Mouse (Mus musculus) liver, embryonic 16.5 days (tissue): ENCODE results near the gene Zbtb11. TPM values are rescaled to one million over a fixed set of nuclear protein-coding genes. Genes with fewer than 3 reads are reported as not detected.

Source experiments
- ATAC-seq: fragments of 200-750 bp; cut with Nextera tagmentation; 2 replicates; pipeline ENCODE4 v1.8.0; 2017; ENCODE audit warnings: low read depth, mild to moderate bottlenecking, moderate number of reproducible peaks, moderate library complexity
- H3K27ac ChIP-seq: fragments of 300-500 bp; sonication (generic); 2 replicates; pipeline ENCODE4 v1.5.1; 2014; ENCODE audit warnings: mild to moderate bottlenecking, low read length
- H3K27me3 ChIP-seq: fragments of 300-500 bp; sonication (generic); 2 replicates; pipeline ENCODE4 v1.6.1; 2014; ENCODE audit warnings: low read depth, low read length, mixed read lengths; ENCODE audit not compliant: control insufficient read depth, insufficient read depth
- H3K36me3 ChIP-seq: fragments of 300-500 bp; sonication (generic); 2 replicates; pipeline ENCODE4 v1.6.1; 2014; ENCODE audit warnings: mild to moderate bottlenecking; ENCODE audit not compliant: control insufficient read depth, insufficient read depth
- H3K4me1 ChIP-seq: fragments of 300-500 bp; sonication (generic); 2 replicates; pipeline ENCODE4 v1.6.1; 2014; ENCODE audit warnings: low read depth, low read length, mixed read lengths; ENCODE audit not compliant: control insufficient read depth
- H3K4me2 ChIP-seq: fragments of 300-500 bp; sonication (generic); 2 replicates; pipeline ENCODE4 v1.6.1; 2014; ENCODE audit warnings: low read depth, low read length, mixed read lengths
- H3K4me3 ChIP-seq: fragments of 300-500 bp; sonication (generic); 2 replicates; pipeline ENCODE4 v1.5.1; 2014; ENCODE audit warnings: low read depth, mild to moderate bottlenecking, low read length
- H3K9ac ChIP-seq: fragments of 300-500 bp; sonication (generic); 2 replicates; pipeline ENCODE4 v1.6.1; 2014; ENCODE audit warnings: low read depth, low read length
- H3K9me3 ChIP-seq: fragments of 300-500 bp; sonication (generic); replicated peaks from 2 replicates; pipeline ENCODE4 v1.6.1; 2016; ENCODE audit warnings: low read length; ENCODE audit not compliant: control insufficient read depth
- WGBS: fragments of 180-500 bp; shearing (Covaris S2); extraction: QIAGEN DNeasy Blood & Tissue Kit; methylation state at CpG from one replicate; pipeline ENCODE4 v1.1.7; 2014; ENCODE audit not compliant: insufficient replicate concordance; 5-methylcytosine and 5-hydroxymethylcytosine counted together
- polyA plus RNA-seq: library from polyadenylated mRNA; unstranded; fragments of >200 nt; fragmentation: Nextera tagmentation; extraction: Ambion mirVana; gene quantifications from 2 replicates; pipeline ENCODE4 v1.2.1, GENCODE M21; 2015

Gene Zbtb11
- 7.9 and 8.3 TPM in 2 replicates for polyA plus RNA-seq

DNA sequence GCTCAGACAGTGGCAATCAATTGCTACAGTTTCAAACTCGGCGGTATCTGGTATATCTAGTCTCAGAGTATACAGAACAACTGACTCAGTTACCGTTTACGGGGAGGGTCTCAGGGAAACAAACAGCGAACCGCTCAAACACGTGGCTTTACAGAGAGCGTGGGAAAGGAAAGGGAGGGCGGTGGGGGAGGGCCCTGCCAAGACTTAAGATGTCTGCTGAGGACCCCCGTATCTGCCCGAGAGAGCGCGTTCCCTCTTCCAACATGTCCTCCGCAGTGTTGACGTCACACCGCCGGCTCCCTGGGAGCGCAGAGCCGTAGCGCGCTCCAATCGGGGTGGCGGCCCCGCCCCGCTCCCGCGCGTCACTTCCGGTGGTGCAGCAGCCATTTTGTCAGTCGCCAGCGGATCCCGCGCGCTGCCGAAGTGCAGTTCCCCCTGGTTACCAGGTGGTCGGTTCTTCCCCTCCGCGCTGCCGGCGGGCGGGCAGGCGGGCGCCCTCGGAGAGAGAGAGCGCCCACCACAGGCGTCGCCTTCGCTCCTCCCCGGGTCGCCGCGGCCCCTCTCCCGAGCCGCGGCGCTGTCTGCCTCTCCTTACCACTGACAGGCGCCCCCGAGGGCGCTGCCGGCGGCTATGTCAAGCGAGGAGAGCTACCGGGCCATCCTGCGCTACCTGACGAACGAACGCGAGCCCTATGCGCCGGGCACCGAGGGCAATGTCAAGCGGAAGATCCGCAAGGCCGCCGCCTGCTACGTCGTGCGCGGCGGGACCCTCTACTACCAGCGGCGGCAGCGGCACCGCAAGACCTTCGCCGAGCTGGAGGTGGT lies at the start of gene Zbtb11:
Zbtb11 (plus strand) TSS at position 453 of the 825 bp plus-strand sequence.
- peak; percentile 91 for ATAC-seq
- peaks cover 32% of the 10 kb centered on the region for H3K36me3 ChIP-seq

GRCm38 (mm10) chr16:55924010-55924409 lies 49.7 kb upstream of the Zbtb11 start:
- peak; percentile 76 for ATAC-seq
- whole genome bisulfite sequencing = 35% methylated on average over 4 of the region's 4 CpGs
- no peaks in the 10 kb centered on the region for H3K27me3 ChIP-seq

More for the DNA sequence above, at the start of gene Zbtb11:
- Histone ChIP-seq H3K27me3 (no peaks in the 10 kb centered on the region), H3K27ac (peak within 1 kb of the TSS; percentile 94), H3K9me3 (no peaks in the 10 kb centered on the region), H3K4me2 (peak within 1 kb of the TSS; percentile 92), H3K4me1 (peaks cover 25% of the 10 kb centered on the region), H3K4me3 (peak within 1 kb of the TSS; percentile 99), H3K9ac (peak within 1 kb of the TSS; percentile 98)
- WGBS = under 1% methylated on average over 78 of the region's 86 CpGs

DNA sequence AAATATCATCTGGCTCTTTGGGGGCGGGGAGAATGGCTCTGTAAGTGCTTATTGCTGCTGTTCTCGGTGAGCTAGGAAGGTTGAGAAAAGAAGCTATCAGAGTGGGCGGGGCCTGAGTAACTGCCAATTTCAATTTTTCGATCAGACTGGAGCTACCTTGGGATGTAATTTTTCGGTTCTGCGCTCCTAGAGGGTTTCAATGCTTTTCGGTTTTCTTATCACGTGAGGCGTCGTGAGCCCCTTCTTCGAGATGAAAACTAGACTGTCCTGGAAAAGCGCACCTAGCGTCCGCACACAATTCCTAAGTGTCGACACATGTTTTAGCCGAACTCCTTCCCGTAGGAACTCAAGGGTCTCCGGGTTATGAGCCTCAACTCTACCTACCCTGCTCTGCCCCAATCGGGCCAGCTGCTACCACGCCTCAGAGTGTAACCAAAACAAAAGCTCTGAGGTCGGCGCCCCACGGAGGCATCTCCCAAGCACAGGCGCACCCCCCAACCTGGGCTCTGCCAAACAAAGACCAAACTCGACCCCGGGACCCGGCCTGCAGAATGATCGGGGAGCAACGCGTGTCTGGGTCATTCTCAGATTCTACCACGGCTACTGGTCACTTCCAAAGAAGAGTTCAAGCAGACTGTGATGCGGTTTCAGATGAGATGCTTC lies 39.9 kb upstream of the Zbtb11 start:
- Histone ChIP-seq H3K9ac (peak overlapping the region; percentile 69), H3K4me3 (peak overlapping the region; percentile 75), H3K4me1 (peaks cover 3% of the 10 kb centered on the region; the same call in 1 of the 2 replicates), H3K36me3 (no peaks in the 10 kb centered on the region), H3K27ac (peak overlapping the region; percentile 32), H3K27me3 (no peaks in the 10 kb centered on the region), H3K4me2 (peak overlapping the region; percentile 70), H3K9me3 (no peaks in the 10 kb centered on the region)
- peak; percentile 12; the same call in 1 of the 2 replicates for ATAC-seq
- WGBS = under 1% methylated on average over 32 of the region's 32 CpGs

More at GRCm38 (mm10) chr16:55924010-55924409, 49.7 kb upstream of the Zbtb11 start:
- no peaks in the 10 kb centered on the region for H3K36me3 ChIP-seq
- no peak overlapping the region for H3K27ac ChIP-seq
- H3K4me2 ChIP-seq = no peak overlapping the region
- H3K4me3 ChIP-seq = no peak overlapping the region
- H3K9ac ChIP-seq = no peak overlapping the region
- H3K4me1 ChIP-seq = peaks cover 6% of the 10 kb centered on the region
- no peaks in the 10 kb centered on the region for H3K9me3 ChIP-seq

DNA sequence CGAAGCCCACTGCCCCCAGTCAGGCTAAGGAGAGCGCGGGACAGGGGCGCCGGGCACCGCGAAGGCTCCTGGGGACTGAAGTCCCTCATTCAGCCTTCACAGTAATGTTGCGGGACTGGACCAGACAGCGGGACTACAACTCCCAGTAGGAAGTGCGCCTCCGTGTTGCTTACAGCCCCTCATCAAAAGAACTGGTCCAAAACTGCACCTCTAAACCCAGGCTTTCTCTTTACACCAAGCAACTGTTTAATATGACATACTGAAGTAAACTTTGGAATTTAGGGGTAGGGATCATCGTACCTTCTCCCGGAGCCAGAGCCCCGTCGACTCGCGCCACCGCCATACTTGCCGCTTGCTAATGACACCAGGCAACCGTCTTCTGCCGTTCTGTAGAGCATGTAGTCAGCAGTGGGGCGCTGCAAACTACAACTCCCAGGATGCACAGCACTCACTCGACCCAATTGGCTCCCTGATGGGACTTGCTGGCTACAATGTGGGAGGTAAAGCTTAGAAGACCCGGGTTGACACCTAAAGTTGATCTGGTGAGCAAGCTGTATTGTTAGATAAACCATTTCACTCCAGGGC lies 39.1 kb upstream of the Zbtb11 start, which contains the start of gene Cep97:
Cep97 (minus strand) TSS at position 403 of the 585 bp plus-strand sequence.
- H3K27ac ChIP-seq = peak within 1 kb of the TSS; percentile 32
- H3K4me2 ChIP-seq = peak within 1 kb of the TSS; percentile 70
- H3K4me1 ChIP-seq = peaks cover 3% of the 10 kb centered on the region; the same call in 1 of the 2 replicates
- no peaks in the 10 kb centered on the region for H3K9me3 ChIP-seq
- H3K36me3 ChIP-seq = no peaks in the 10 kb centered on the region
- H3K27me3 ChIP-seq = no peaks in the 10 kb centered on the region
- peak within 1 kb of the TSS; percentile 75 for H3K4me3 ChIP-seq
- WGBS = under 1% methylated on average over 24 of the region's 24 CpGs
- H3K9ac ChIP-seq = peak within 1 kb of the TSS; percentile 69
- peak; percentile 98 for ATAC-seq

DNA sequence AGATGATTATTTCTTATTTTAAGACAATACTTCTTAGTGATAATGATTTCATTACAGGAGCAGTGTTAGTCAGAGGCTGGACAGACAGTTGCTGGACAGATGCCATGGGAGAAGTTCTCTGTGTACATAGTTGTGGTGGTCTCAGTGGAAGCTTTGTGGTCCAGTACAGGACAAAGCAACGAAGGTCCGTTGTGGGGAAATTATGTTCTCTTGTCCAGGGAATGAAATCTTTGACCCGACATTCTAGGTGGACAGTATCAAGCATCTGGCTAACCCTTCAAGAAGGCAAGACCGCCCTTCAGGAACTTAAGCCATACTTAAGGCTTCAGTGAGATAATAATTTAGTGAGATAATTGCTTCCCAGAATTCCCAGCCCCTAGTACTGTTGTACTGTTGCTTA lies 34.9 kb upstream of the Zbtb11 start:
- WGBS = 62% methylated on average over 4 of the region's 4 CpGs
- H3K9ac ChIP-seq = no peak overlapping the region
- no peaks in the 10 kb centered on the region for H3K27me3 ChIP-seq
- H3K4me2 ChIP-seq = no peak overlapping the region
- no peaks in the 10 kb centered on the region for H3K9me3 ChIP-seq
- ATAC-seq = no peak
- H3K36me3 ChIP-seq = no peaks in the 10 kb centered on the region
- H3K4me3 ChIP-seq = no peak overlapping the region
- no peaks in the 10 kb centered on the region; the same call in 1 of the 2 replicates for H3K4me1 ChIP-seq
- no peak overlapping the region for H3K27ac ChIP-seq

- Histone ChIP-seq H3K36me3 (no peaks in the 10 kb centered on the region), H3K4me1 (no peaks in the 10 kb centered on the region; the same call in 1 of the 2 replicates)
- 62% methylated on average over 6 of the region's 6 CpGs for WGBS
Observed at GRCm38 (mm10) chr16:55939703-55940102, 34.0 kb upstream of the Zbtb11 start.

GRCm38 (mm10) chr16:55940781-55941180 lies 32.9 kb upstream of the Zbtb11 start:
- Histone ChIP-seq H3K9me3 (no peaks in the 10 kb centered on the region), H3K27me3 (no peaks in the 10 kb centered on the region), H3K27ac (no peak overlapping the region), H3K4me1 (no peaks in the 10 kb centered on the region), H3K4me2 (no peak overlapping the region), H3K9ac (no peak overlapping the region), H3K36me3 (no peaks in the 10 kb centered on the region), H3K4me3 (no peak overlapping the region)
- 82% methylated on average over 4 of the region's 4 CpGs for WGBS
- no peak for ATAC-seq

More at GRCm38 (mm10) chr16:55939703-55940102, 34.0 kb upstream of the Zbtb11 start:
- Histone ChIP-seq H3K27ac (no peak overlapping the region), H3K27me3 (no peaks in the 10 kb centered on the region), H3K4me3 (no peak overlapping the region), H3K9ac (no peak overlapping the region), H3K9me3 (no peaks in the 10 kb centered on the region), H3K4me2 (no peak overlapping the region)
- peak; percentile 43; the same call in 1 of the 2 replicates for ATAC-seq

DNA sequence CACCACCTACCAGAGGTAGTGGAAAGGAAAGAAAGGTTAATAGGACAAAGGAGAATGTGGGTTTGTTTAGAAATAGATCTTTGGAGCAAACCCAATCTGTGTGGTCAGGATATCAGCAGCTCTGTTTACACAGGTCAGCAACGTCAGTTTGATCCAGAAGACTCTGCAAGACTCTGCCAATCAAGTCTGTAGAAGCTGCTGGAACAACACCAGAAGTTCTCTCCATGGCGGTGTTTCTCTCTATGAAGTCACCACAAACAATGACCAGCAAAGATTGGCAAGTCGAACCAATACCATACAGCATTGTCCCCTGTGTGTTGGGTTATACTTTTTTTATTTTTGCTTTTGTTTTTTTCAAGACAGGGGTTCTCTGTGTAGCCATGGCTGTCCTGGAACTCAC lies 26.4 kb upstream of the Zbtb11 start:
- WGBS = 43% methylated on average over 3 of the region's 3 CpGs
- ATAC-seq = no peak
- H3K36me3 ChIP-seq = no peaks in the 10 kb centered on the region

More for the DNA sequence above, 26.4 kb upstream of the Zbtb11 start:
- H3K9ac ChIP-seq = no peak overlapping the region
- H3K9me3 ChIP-seq = no peaks in the 10 kb centered on the region
- H3K4me1 ChIP-seq = peaks cover 2% of the 10 kb centered on the region
- H3K4me3 ChIP-seq = no peak overlapping the region
- no peak overlapping the region for H3K27ac ChIP-seq
- no peaks in the 10 kb centered on the region for H3K27me3 ChIP-seq
- no peak overlapping the region for H3K4me2 ChIP-seq
